Mouse (Mus musculus) megakaryocyte-erythroid progenitor cell, adult 5-6 weeks (primary cell): ENCODE measurements at regions not wholly inside any gene's neighbourhood (a gene's known extent, or its start where the extent isn't known, plus 50 kb on each side); places are given as distances from the start of the nearest gene placed in this dataset.

Experiments
- ATAC-seq: replicated peaks from 2 replicates; pipeline ENCODE4 v1.8.0; 2016; ENCODE audit warnings: mild to moderate bottlenecking, inconsistent platforms; ENCODE audit not compliant: severe bottlenecking, poor library complexity, low FRiP score, low TSS enrichment

- ATAC-seq: no peak
These were observed 304.8 kb downstream of the Tbc1d1 start for GRCm38 (mm10) chr5:64460891-64461290.

GRCm38 (mm10) chr5:64461592-64461991 lies 305.5 kb downstream of the Tbc1d1 start:
- ATAC-seq: no peak

GRCm38 (mm10) chr5:64462411-64462810 lies 306.3 kb downstream of the Tbc1d1 start:
- no peak for ATAC-seq

GRCm38 (mm10) chr5:64463570-64463969 lies 307.5 kb downstream of the Tbc1d1 start:
- no peak for ATAC-seq

- no peak for ATAC-seq
These were observed 310.2 kb downstream of the Tbc1d1 start for GRCm38 (mm10) chr5:64466320-64466719.

- ATAC-seq: no peak
These were observed 311.8 kb downstream of the Tbc1d1 start for GRCm38 (mm10) chr5:64467856-64468255.

- ATAC-seq: no peak
These were observed 312.2 kb downstream of the Tbc1d1 start for GRCm38 (mm10) chr5:64468307-64468706.

GRCm38 (mm10) chr5:64472008-64472407 lies 315.9 kb downstream of the Tbc1d1 start:
- ATAC-seq: no peak

GRCm38 (mm10) chr5:64472415-64472814 lies 316.3 kb downstream of the Tbc1d1 start:
- no peak for ATAC-seq

- no peak for ATAC-seq
These were observed 318.8 kb downstream of the Tbc1d1 start for GRCm38 (mm10) chr5:64474868-64475267.

GRCm38 (mm10) chr5:64475736-64476519 lies 319.8 kb downstream of the Tbc1d1 start:
- no peak for ATAC-seq

GRCm38 (mm10) chr5:64476641-64477369 lies 320.7 kb downstream of the Tbc1d1 start:
- no peak for ATAC-seq

GRCm38 (mm10) chr5:64478143-64478542 lies 322.0 kb downstream of the Tbc1d1 start:
- ATAC-seq: no peak

- no peak for ATAC-seq
These were observed 322.6 kb downstream of the Tbc1d1 start for GRCm38 (mm10) chr5:64478599-64479214.

GRCm38 (mm10) chr5:64479315-64479714 lies 323.2 kb downstream of the Tbc1d1 start:
- no peak for ATAC-seq

- no peak for ATAC-seq
These were observed 318.1 kb upstream of the Klf3 start for GRCm38 (mm10) chr5:64485043-64485442.

- ATAC-seq: no peak
These were observed 317.3 kb upstream of the Klf3 start for GRCm38 (mm10) chr5:64485856-64486255.

GRCm38 (mm10) chr5:64486761-64487160 lies 316.4 kb upstream of the Klf3 start:
- no peak for ATAC-seq

- ATAC-seq: peak; percentile 80
These were observed 315.3 kb upstream of the Klf3 start for GRCm38 (mm10) chr5:64487698-64488398.
